Mouse (Mus musculus) limb, embryonic 12.5 days (tissue): ENCODE results near the gene Pp2d1. TPM values are rescaled to one million over a fixed set of nuclear protein-coding genes. Genes with fewer than 3 reads are reported as not detected.
"Not testable (repeated sequence)": the region's sequence is repeated elsewhere in the genome, so short reads cannot be mapped to it uniquely, and the experiment has no call there.

ENCODE experiments used
- ATAC-seq: fragments of 200-750 bp; cut with Nextera tagmentation; 2 replicates; pipeline ENCODE4 v1.8.0; 2017; ENCODE audit warnings: low read depth, moderate TSS enrichment; ENCODE audit not compliant: insufficient number of reproducible peaks, insufficient read depth, low FRiP score, low TSS enrichment
- H3K27ac ChIP-seq: fragments of 300-500 bp; sonication (generic); 2 replicates; pipeline ENCODE4 v1.5.1; 2016; ENCODE audit warnings: mild to moderate bottlenecking, moderate library complexity
- H3K27me3 ChIP-seq: fragments of 300-500 bp; sonication (generic); 2 replicates; pipeline ENCODE4 v1.6.1; 2016; ENCODE audit warnings: mild to moderate bottlenecking, moderate library complexity
- H3K36me3 ChIP-seq: fragments of 300-500 bp; sonication (generic); 2 replicates; pipeline ENCODE4 v1.6.1; 2016; ENCODE audit warnings: mild to moderate bottlenecking, moderate library complexity
- H3K4me1 ChIP-seq: fragments of 300-500 bp; sonication (generic); replicated peaks from 2 replicates; pipeline ENCODE4 v1.6.1; 2016
- H3K4me2 ChIP-seq: fragments of 300-500 bp; sonication (generic); 2 replicates; pipeline ENCODE4 v1.6.1; 2016; ENCODE audit warnings: mild to moderate bottlenecking, moderate library complexity
- H3K4me3 ChIP-seq: fragments of 300-500 bp; sonication (generic); replicated peaks from 2 replicates; pipeline ENCODE4 v1.5.1; 2016; ENCODE audit warnings: mild to moderate bottlenecking
- H3K9ac ChIP-seq: fragments of 300-500 bp; sonication (generic); replicated peaks from 2 replicates; pipeline ENCODE4 v1.6.1; 2016; ENCODE audit warnings: mild to moderate bottlenecking, moderate library complexity
- H3K9me3 ChIP-seq: fragments of 300-500 bp; sonication (generic); 2 replicates; pipeline ENCODE4 v1.6.1; 2016; ENCODE audit warnings: mild to moderate bottlenecking, moderate library complexity
- WGBS: fragments of 180-500 bp; shearing (Covaris S2); methylation state at CpG from one replicate; pipeline ENCODE4 v1.1.7; 2016; 5-methylcytosine and 5-hydroxymethylcytosine counted together
- polyA plus RNA-seq: library from polyadenylated mRNA; unstranded; fragments of >200 nt; fragmentation: Nextera tagmentation; extraction: Ambion mirVana; gene quantifications from 2 replicates; pipeline ENCODE4 v1.2.1, GENCODE M21; 2016

Pp2d1 gene
- 0.26 and 0.33 TPM in 2 replicates for polyA plus RNA-seq

DNA sequence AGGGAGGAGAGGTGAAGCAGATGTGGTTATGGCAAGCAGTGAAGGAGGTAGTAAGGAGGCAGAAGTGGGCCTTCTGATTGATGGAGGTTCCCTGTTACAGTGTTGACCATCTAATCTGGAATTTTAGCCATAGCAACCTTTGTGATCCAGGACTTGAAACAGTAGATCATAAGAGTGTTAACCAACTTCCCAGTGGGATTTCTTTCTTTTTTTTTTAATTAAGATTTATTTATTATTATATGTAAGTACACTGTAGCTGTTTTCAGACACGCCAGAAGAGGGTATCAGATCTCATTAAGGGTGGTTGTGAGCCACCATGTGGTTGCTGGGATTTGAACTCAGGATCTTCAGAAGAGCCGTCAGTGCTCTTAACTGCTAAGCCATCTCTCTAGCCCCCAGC is at the start of gene Pp2d1:
TSS of gene Pp2d1 (minus strand) at position 101 of the 400 bp plus-strand sequence.
- H3K4me3 ChIP-seq, H3K4me2 ChIP-seq: not testable (repeated sequence)
- WGBS: 88% methylated on average over 2 of the region's 2 CpGs

DNA sequence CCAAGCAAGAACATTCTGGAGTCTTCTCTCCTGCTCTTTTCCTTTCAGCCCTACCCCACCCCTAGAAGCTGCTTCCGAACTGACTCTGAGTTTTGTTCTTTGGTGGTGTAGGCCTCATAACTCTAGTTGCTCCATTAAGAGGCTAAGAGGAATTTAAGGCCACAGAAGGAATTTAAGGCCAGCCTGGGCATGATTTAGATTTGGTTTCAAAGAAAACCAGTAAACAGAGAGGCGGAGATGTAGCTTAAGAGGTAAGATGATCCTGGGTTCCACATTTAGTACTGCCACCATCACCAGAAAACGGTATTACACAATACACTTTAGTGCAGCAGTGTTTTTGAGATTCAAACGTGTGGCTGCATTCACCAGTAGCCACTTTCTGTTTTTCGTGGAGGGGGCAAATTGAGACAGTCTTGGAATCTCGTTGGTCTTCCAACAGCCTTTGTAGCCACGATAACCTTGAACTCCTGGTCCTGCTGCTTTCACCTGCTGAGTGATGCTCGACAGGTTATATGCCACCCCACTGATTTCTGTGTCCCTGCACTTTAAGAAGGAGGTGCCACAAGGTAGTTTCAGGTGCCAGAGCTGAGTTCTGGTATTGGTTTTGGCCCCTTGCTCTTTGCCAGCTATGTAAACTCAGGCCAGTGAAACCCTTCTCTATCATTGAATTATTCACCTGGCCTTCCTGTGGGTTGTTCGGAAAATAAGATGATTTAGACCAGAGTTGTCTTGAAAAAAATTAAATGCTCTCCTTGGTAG is 49.0 kb upstream of the Pp2d1 start:
- no peak for ATAC-seq
- no peak overlapping the region for H3K27ac ChIP-seq
- H3K36me3 ChIP-seq: no peaks in the 10 kb centered on the region
- H3K4me3 ChIP-seq: no peak overlapping the region
- H3K9ac ChIP-seq: no peak overlapping the region
- 0 out of 2 replicates have a peak, but pooled peaks cover 8% of the 10 kb centered on the region for H3K4me1 ChIP-seq
- 71% methylated on average over 9 of the region's 9 CpGs for WGBS
- H3K27me3 ChIP-seq: no peaks in the 10 kb centered on the region
- no peak overlapping the region for H3K4me2 ChIP-seq
- no peaks in the 10 kb centered on the region for H3K9me3 ChIP-seq

More for the DNA sequence above, at the start of gene Pp2d1:
- not testable (repeated sequence) for H3K27ac ChIP-seq, H3K9ac ChIP-seq, H3K4me1 ChIP-seq, H3K36me3 ChIP-seq, H3K9me3 ChIP-seq, ATAC-seq, H3K27me3 ChIP-seq

DNA sequence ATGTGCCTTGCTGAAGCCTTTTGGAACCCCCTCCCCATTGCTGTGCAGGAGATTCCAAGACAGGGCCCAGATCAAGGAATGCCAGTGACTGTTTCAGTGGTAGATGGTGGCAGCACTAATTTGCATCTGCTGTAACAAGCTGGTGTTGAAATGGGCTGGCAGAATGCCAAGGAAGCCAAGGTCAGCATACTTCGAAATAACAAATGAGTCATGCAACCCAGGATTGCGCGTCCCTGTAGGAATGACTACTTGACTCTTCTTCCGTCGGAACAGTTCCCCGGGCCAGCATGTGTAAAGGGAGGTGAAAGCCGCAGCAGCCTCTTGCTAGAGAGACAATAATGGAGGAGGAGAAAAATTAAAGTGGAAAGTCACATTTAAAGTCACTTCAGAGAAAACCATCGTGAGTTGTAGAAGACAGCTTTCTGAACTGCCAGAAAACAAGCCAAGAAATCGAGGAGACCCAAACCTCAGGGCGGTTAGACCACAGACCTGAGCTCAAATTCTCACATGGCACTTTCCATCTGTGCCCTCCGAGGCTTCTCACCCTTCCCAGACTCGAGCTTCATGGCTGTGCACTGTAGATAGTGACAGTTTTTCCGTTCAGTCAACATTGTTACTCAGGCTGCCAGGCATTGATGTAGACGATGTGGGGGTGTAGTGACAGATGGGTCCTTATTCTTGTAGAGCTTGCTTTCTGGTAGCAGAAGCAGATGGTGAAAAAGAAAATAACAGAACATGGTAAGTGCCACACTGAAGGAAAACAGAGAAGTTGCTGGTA is 48.0 kb upstream of the Pp2d1 start:
- Histone ChIP-seq H3K9me3 (no peaks in the 10 kb centered on the region), H3K9ac (no peak overlapping the region), H3K36me3 (no peaks in the 10 kb centered on the region), H3K4me1 (peaks cover 12% of the 10 kb centered on the region), H3K4me2 (no peak overlapping the region), H3K27ac (no peak overlapping the region), H3K4me3 (no peak overlapping the region), H3K27me3 (no peaks in the 10 kb centered on the region)
- ATAC-seq: no peak
- 75% methylated on average over 14 of the region's 14 CpGs for whole genome bisulfite sequencing

DNA sequence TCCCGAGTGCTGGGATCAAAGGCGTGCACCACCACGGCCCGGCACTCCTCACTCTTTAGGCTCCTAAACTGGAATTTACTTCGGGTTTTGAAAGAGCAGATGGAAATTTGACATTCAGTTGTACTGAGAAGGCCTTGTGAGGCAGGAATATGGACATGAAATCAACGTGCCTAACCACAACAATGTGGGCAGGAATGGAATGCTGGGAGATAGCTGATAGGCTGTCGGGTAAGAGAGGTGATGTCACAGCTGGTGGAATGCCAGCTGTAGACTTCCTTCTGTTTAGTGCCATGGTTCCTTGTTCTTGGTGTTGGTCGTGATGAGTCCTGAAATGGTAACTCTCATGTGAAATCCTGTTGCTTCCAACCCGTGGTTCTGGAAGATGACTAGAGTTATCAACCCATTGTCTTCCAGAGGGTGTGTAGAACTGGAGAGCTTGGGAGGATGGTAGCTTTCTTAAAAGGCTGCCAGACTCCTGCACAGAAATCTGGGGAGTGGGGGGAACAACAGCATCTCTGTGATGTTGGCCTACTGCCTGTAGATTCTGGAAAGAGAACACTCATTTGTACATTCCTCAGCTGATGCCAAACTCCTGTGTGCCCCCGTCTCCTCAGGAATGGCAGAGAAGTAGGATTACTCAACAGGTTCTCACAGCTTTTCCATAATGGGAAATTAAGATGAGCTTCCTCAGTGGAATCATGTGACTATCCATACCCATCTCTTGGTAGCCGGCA is 44.8 kb upstream of the Pp2d1 start:
- H3K9me3 ChIP-seq: no peaks in the 10 kb centered on the region
- 94% methylated on average over 11 of the region's 11 CpGs for WGBS
- no peak for ATAC-seq

DNA sequence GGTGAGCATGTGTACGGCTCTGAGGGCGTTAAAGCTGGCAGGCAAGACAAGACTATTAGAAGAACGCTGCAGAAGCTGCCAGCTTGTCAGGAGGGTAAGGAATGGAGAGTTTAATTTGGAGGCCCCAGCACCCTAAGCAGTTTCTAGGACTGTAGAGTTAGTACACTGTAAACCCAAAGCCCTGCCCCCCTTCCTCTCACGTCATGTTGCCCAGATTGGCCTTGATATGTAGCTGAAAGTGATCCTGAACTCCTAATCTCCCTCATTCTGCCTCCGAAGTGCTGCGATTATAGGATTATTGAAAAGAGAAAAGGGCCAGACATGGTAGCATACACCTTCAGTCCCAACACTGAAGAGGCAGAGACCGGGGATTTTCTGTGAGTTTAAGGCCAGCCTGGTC is 43.6 kb upstream of the Pp2d1 start:
- no peak overlapping the region for H3K4me3 ChIP-seq
- H3K4me1 ChIP-seq: peaks cover 22% of the 10 kb centered on the region
- H3K36me3 ChIP-seq: no peaks in the 10 kb centered on the region
- H3K4me2 ChIP-seq: no peak overlapping the region
- no peak for ATAC-seq
- 87% methylated on average over 7 of the region's 7 CpGs for WGBS
- no peaks in the 10 kb centered on the region for H3K27me3 ChIP-seq
- H3K27ac ChIP-seq: no peak overlapping the region
- no peaks in the 10 kb centered on the region for H3K9me3 ChIP-seq
- no peak overlapping the region for H3K9ac ChIP-seq

More for the DNA sequence above, 44.8 kb upstream of the Pp2d1 start:
- H3K4me1 ChIP-seq: peaks cover 16% of the 10 kb centered on the region
- H3K27ac ChIP-seq: no peak overlapping the region
- H3K4me2 ChIP-seq: no peak overlapping the region
- H3K4me3 ChIP-seq: no peak overlapping the region
- no peaks in the 10 kb centered on the region for H3K27me3 ChIP-seq
- H3K9ac ChIP-seq: no peak overlapping the region
- H3K36me3 ChIP-seq: no peaks in the 10 kb centered on the region

DNA sequence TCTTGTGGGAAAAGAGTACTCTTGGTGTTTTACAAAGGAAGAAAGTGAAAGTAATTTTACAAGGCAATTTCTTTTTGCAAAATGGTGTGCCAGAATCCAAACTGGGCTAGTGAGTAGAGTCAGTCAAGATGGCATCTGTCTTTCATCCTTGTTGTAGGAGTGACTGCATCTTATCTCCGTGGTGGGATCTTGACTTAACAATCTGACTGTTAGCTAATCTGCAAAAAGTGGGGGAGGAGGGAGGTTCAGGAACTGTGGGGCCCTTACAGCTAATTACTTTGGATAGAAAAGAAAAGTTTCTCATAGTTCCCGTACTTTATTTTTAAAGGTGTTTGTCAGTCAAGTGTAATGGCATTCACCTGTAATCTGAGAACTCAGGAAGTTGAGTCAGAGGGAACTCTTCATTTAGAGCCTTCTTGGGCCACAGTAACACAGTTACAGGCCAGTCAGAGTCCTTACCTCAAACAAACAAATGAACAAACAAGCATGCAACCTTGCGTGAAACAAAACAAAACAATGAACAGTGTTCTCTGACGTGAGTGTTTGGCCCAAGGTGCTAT is 42.9 kb upstream of the Pp2d1 start:
- no peak for ATAC-seq
- no peak overlapping the region for H3K4me2 ChIP-seq
- WGBS: 56% methylated on average over 4 of the region's 4 CpGs

DNA sequence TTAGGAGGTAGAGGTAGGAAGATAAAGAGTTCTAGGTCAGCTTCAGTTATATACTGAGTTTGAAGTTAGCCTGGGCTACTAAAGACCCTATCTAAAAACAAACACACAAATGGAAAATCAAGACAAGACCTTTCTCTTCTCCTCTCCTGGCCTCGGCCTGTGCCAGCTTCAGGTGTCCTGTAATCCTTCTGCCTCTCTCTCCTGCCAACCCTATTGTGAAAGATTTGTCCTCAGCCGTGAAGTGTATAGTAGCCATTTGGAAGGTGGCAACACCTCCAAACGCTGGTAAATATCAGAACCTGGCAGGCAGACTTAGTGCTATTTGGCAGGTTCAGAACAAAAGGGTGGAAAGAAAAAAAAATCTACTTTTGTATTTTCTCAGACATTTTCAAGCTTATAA is 41.0 kb upstream of the Pp2d1 start:
- Histone ChIP-seq H3K4me2 (no peak overlapping the region), H3K9ac (no peak overlapping the region), H3K36me3 (no peaks in the 10 kb centered on the region), H3K4me3 (no peak overlapping the region), H3K27ac (no peak overlapping the region), H3K4me1 (peaks cover 14% of the 10 kb centered on the region), H3K9me3 (no peaks in the 10 kb centered on the region), H3K27me3 (no peaks in the 10 kb centered on the region)
- 70% methylated on average over 3 of the region's 3 CpGs for WGBS
- ATAC-seq: no peak

More for the DNA sequence above, 42.9 kb upstream of the Pp2d1 start:
- peaks cover 18% of the 10 kb centered on the region for H3K4me1 ChIP-seq
- H3K27ac ChIP-seq: no peak overlapping the region
- H3K27me3 ChIP-seq: no peaks in the 10 kb centered on the region
- no peaks in the 10 kb centered on the region for H3K9me3 ChIP-seq
- no peak overlapping the region for H3K9ac ChIP-seq
- no peaks in the 10 kb centered on the region for H3K36me3 ChIP-seq
- H3K4me3 ChIP-seq: no peak overlapping the region

DNA sequence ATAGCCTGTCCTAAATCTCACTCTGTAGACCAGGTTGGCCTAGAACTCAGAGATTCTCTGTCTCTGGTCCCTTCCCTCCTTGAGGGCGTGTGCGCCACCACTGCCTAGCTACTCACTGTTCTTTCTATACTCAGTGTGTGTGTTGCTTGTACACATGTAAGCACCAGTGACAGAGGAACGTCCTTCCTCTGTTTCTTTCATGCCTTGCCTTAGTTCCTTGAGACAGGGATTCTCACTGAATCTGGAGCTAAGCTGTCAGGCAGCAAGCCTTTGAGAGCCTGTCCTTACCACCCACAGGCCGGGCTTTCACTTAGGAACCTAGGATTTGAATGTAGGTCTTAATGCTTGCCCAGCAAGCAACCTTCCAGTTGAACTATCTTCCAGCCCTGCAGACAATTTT is 40.4 kb upstream of the Pp2d1 start:
- H3K4me1 ChIP-seq: peaks cover 14% of the 10 kb centered on the region
- no peaks in the 10 kb centered on the region for H3K9me3 ChIP-seq
- 74% methylated on average over 4 of the region's 4 CpGs for WGBS
- H3K36me3 ChIP-seq: no peaks in the 10 kb centered on the region
- H3K27ac ChIP-seq: no peak overlapping the region
- no peak overlapping the region for H3K4me3 ChIP-seq
- H3K27me3 ChIP-seq: no peaks in the 10 kb centered on the region
- ATAC-seq: no peak
- H3K9ac ChIP-seq: no peak overlapping the region
- H3K4me2 ChIP-seq: no peak overlapping the region

DNA sequence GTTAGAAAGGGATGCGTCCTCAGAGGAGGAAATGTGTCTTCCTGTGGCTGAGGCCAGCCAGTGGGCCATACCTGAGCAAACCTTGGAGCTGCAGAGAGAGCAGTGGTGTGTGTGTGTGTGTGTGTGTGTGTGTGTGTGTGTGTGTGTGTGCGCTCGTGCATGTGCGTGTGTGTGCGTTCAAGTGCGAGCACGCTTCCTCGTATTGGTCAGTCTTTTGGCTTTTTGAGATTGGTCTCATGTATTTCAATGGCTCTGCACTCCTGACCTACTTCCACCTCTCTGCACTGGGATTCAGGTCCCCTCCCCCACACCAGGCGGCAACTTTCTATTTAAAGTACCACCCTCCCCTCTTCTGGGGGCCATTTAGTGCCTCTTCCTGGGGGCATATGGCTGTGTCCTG is 39.5 kb upstream of the Pp2d1 start:
- Histone ChIP-seq H3K9me3 (no peaks in the 10 kb centered on the region), H3K27me3 (no peaks in the 10 kb centered on the region), H3K4me2 (no peak overlapping the region), H3K36me3 (no peaks in the 10 kb centered on the region), H3K27ac (no peak overlapping the region), H3K4me1 (peaks cover 14% of the 10 kb centered on the region), H3K9ac (no peak overlapping the region), H3K4me3 (no peak overlapping the region)
- 77% methylated on average over 9 of the region's 9 CpGs for WGBS
- ATAC-seq: no peak

DNA sequence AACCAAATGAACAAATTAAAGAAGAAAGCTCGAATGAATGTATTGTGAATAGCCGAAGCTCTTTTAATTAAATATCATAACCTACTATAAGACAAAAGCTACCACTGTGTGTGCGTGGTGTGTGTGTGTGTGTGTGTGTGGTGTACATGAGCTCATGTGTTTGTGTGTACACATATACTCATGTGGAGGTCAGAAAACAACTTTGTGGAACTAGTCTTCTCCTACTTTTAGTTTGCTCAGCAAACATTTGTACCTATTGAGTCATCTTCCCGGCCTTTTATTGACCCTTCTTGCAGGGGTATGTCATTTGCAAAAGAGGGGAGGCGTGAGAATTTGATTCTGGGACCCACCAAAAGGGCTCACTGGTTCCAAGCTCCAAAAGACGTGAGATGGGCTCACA is 39.0 kb upstream of the Pp2d1 start:
- ATAC-seq: no peak
- Histone ChIP-seq H3K27me3 (no peaks in the 10 kb centered on the region), H3K4me2 (no peak overlapping the region), H3K4me3 (no peak overlapping the region), H3K36me3 (no peaks in the 10 kb centered on the region), H3K27ac (no peak overlapping the region), H3K4me1 (peaks cover 14% of the 10 kb centered on the region), H3K9me3 (no peaks in the 10 kb centered on the region), H3K9ac (no peak overlapping the region)
- 75% methylated on average over 6 of the region's 6 CpGs for whole genome bisulfite sequencing

DNA sequence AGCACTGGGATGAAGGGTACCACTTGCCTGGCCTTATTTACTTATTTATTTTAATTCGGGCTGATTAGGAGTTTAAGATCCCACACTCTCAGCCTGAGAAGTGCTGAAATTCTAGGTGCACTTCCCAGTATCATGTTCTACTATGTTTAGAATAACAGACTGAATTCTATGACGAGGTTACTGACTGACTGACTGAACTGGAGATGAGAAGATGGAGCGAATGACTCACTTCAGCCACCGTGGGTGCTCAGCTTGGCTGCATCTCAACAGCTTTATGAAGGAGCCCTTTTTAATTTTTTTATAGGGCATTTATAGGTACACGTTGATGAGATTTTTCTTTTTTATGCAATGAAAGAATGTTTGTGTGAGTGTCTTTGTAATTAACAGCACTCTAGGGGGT is 38.5 kb upstream of the Pp2d1 start:
- 73% methylated on average over 5 of the region's 5 CpGs for WGBS

More for the DNA sequence above, 38.5 kb upstream of the Pp2d1 start:
- no peaks in the 10 kb centered on the region for H3K9me3 ChIP-seq
- no peak overlapping the region for H3K27ac ChIP-seq
- no peak for ATAC-seq
- no peaks in the 10 kb centered on the region for H3K27me3 ChIP-seq
- H3K36me3 ChIP-seq: no peaks in the 10 kb centered on the region
- peaks cover 14% of the 10 kb centered on the region for H3K4me1 ChIP-seq
- no peak overlapping the region for H3K4me3 ChIP-seq
- H3K9ac ChIP-seq: no peak overlapping the region
- no peak overlapping the region for H3K4me2 ChIP-seq
